Mouse (Mus musculus): ENCODE results near the gene A430078G23Rik.

DNA sequence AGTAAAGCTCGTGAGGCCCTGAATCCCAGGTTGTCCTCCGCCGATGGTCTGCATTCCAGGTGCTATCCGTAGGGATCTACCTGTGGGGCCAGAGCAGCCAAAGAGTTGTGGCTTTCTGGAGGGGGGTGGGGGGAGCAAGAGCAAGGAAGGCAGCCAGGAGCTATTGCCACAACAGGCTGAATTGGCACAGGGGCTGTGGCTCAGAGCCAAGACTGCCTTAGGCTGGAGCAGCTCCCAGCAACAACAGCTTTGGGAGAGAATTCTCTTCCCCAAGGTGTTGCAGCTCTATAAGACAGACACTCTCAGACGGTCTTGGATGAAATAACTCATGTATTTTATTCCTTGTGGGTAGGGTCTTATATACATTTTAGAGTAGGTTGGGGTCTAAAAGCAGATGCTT lies 13.9 kb downstream of the A430078G23Rik start:
- no peak for TF ChIP-seq POLR2A (IDR thresholded peaks at IDR 0.05; ENCODE audit: borderline replicate concordance, insufficient read depth, low read length)
- no peak for TF ChIP-seq CTCF (IDR thresholded peaks at IDR 0.05; ENCODE audit: borderline replicate concordance, insufficient read depth, low read depth, low read length)
